ENCODE assay signal across 12 mouse cellular contexts in the genomic region with DNA sequence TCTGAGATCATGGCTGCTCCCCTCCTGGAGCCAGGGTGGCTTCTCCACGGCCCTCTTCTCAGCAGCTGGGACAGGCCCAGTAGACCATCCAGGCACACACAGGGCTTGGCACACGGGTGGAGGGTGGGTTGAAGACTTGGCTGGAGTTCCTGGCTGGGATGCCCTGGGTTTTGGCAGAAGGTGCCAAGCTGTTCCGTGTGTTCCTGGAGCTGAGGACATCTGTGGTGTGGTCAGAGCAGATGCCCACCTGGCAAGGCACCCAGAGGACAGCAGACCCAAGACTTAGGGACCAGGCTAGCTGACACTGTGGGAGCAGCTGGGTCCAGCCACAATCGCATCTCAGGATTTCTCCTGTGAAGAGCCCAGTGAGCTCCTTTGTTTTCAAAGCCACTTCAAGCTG. TPM values are rescaled to one million over a fixed set of nuclear protein-coding genes. Genes with fewer than 3 reads are reported as not detected.
DNase-seq lines count a peak whose midpoint lies in the region; ATAC-seq lines count a peak whose summit lies in the region.
"Had no signal": no experiment of that assay in that cellular context is flagged by ENCODE, and none has a peak within 500 bp of the region (broad histone marks: within the 10 kb centered on the region; RNA-seq: fewer than 3 reads in every experiment).

No protein-coding gene starts in this region.

- no peak overlapping the region for H3K9ac ChIP-seq in midbrain, embryonic 13.5 days (replicated peaks)
- H3K9ac ChIP-seq in midbrain, embryonic 15.5 days: no peak overlapping the region
- H3K9ac ChIP-seq: lung, embryonic 14.5 days; stomach, embryonic 15.5 days had no signal

- no peak overlapping the region for H3K4me2 ChIP-seq in midbrain, embryonic 13.5 days (replicated peaks)
- H3K4me2 ChIP-seq in midbrain, embryonic 15.5 days: no peak overlapping the region
- H3K4me2 ChIP-seq: lung, embryonic 14.5 days; stomach, embryonic 15.5 days had no signal

- 0 out of 2 replicates have a peak, but pooled peaks cover 4% of the 10 kb centered on the region for H3K27me3 ChIP-seq in midbrain, embryonic 13.5 days
- no peaks in the 10 kb centered on the region; the same call in 1 of the 2 replicates for H3K27me3 ChIP-seq in midbrain, embryonic 15.5 days (replicated peaks)
- H3K27me3 ChIP-seq: stomach, embryonic 15.5 days had no signal

- no peak overlapping the region for H3K4me3 ChIP-seq in midbrain, embryonic 13.5 days (replicated peaks)
- no peak overlapping the region for H3K4me3 ChIP-seq in midbrain, embryonic 15.5 days
- H3K4me3 ChIP-seq: stomach, embryonic 15.5 days had no signal

- WGBS in midbrain, embryonic 13.5 days: 72% methylated on average over 4 of the region's 4 CpGs
- 63% methylated on average over 4 of the region's 4 CpGs for WGBS in midbrain, embryonic 15.5 days

- H3K9me3 ChIP-seq in midbrain, embryonic 13.5 days: no peaks in the 10 kb centered on the region
- no peaks in the 10 kb centered on the region for H3K9me3 ChIP-seq in midbrain, embryonic 15.5 days
- H3K9me3 ChIP-seq: stomach, embryonic 15.5 days had no signal

- H3K36me3 ChIP-seq in midbrain, embryonic 13.5 days: no peaks in the 10 kb centered on the region
- H3K36me3 ChIP-seq in midbrain, embryonic 15.5 days (replicated peaks): no peaks in the 10 kb centered on the region
- H3K36me3 ChIP-seq: stomach, embryonic 15.5 days had no signal

- ATAC-seq in midbrain, embryonic 13.5 days: 0 out of 2 replicates have a peak, but pooled peaks have one; percentile 37
- no peak; the same call in 1 of the 2 replicates for ATAC-seq in midbrain, embryonic 15.5 days (replicated peaks)

- H3K27ac ChIP-seq in midbrain, embryonic 13.5 days: no peak overlapping the region
- H3K27ac ChIP-seq in midbrain, embryonic 15.5 days: no peak overlapping the region
- H3K27ac ChIP-seq: stomach, embryonic 15.5 days had no signal

- no peaks in the 10 kb centered on the region for H3K4me1 ChIP-seq in midbrain, embryonic 13.5 days (replicated peaks)
- H3K4me1 ChIP-seq in midbrain, embryonic 15.5 days: no peaks in the 10 kb centered on the region
- H3K4me1 ChIP-seq: stomach, embryonic 15.5 days had no signal

- peak; percentile 35 for DNase-seq in gastrocnemius, postnatal 10 days
- DNase-seq in gastrocnemius, adult 8-10 months (ENCODE audit: low spot score in 2 of 2): no peak
- DNase-seq in cerebellum, adult 9-11 months: peak; percentile 88
- peak; percentile 65 for DNase-seq in layer of hippocampus, adult 9-11 months
- no peak for DNase-seq in embryo, embryonic 10 days (ENCODE audit: low spot score)
- no peak for DNase-seq in lung, postnatal 36 days
- DNase-seq: adrenal gland, postnatal 14 days; embryo, embryonic 11 days; lung, embryonic 14.5 days had no signal

RNA-seq across cellular contexts. Expression of a gene that starts 59.1 kb away (rescaled TPM):
- total RNA-seq in gastrocnemius, postnatal 10 days (2021): 10 to 100 TPM; 57.9 to 61.7 TPM
- 10 to 100 TPM; 52.5 to 69.6 (median 64.0) TPM for total RNA-seq in gastrocnemius, adult 8-10 months (2022)
- polyA plus RNA-seq in midbrain, embryonic 13.5 days (2015; fragmentation: Nextera tagmentation; extraction: Ambion mirVana): 26.4 and 26.6 TPM in 2 replicates
- 17.5 and 18.8 TPM in 2 replicates for polyA plus RNA-seq in midbrain, embryonic 15.5 days (2015; fragmentation: Nextera tagmentation; extraction: Ambion mirVana)

Comparison
In these comparisons a context has a peak if more than half of its experiments do, and no peak if none do; other contexts are left out.
1. DNase-seq: peak in gastrocnemius, postnatal 10 days (single experiment), cerebellum, adult 9-11 months (single experiment) and layer of hippocampus, adult 9-11 months (single experiment); none in gastrocnemius, adult 8-10 months (0 of 2), embryo, embryonic 10 days (single experiment) and lung, postnatal 36 days (single experiment).